Mouse (Mus musculus) thymus, postnatal 0 days (tissue): ENCODE measurements around the gene Scn5a. TPM values are rescaled to one million over a fixed set of nuclear protein-coding genes. Genes with fewer than 3 reads are reported as not detected.

Source experiments
- DNase-seq: peaks from one replicate; pipeline ENCODE4 v3.0.0-alpha.2; 2015; ENCODE audit warnings: low spot score
- polyA plus RNA-seq: library from polyadenylated mRNA; unstranded; fragments of >200 nt; fragmentation: Nextera tagmentation; extraction: Ambion mirVana; gene quantifications from 2 replicates; pipeline ENCODE4 v1.2.1, GENCODE M21; 2015

Scn5a gene
- polyA plus RNA-seq, 1 experiment from 2014 or later: 0.30 TPM

GRCm38 (mm10) chr9:119512993-119513392 lies 65.8 kb downstream of the Scn5a start:
- no peak for DNase-seq

GRCm38 (mm10) chr9:119510902-119511301 lies 67.9 kb downstream of the Scn5a start:
- no peak for DNase-seq

GRCm38 (mm10) chr9:119504981-119505658 lies 73.7 kb downstream of the Scn5a start:
- no peak for DNase-seq

- DNase-seq: no peak
Measured at GRCm38 (mm10) chr9:119503613-119504012, 75.2 kb downstream of the Scn5a start.

- no peak for DNase-seq
Measured at GRCm38 (mm10) chr9:119498885-119499284, 79.9 kb downstream of the Scn5a start.

GRCm38 (mm10) chr9:119498247-119498607 lies 80.6 kb downstream of the Scn5a start:
- no peak for DNase-seq

- no peak for DNase-seq
Measured at GRCm38 (mm10) chr9:119497546-119498246, 81.1 kb downstream of the Scn5a start.

- DNase-seq: no peak
Measured at GRCm38 (mm10) chr9:119496960-119497359, 81.9 kb downstream of the Scn5a start.

GRCm38 (mm10) chr9:119496354-119496753 lies 82.5 kb downstream of the Scn5a start:
- no peak for DNase-seq

- peak; percentile 20 for DNase-seq
Measured at GRCm38 (mm10) chr9:119484868-119485267, 93.9 kb downstream of the Scn5a start.

GRCm38 (mm10) chr9:119484420-119484819 lies 94.4 kb downstream of the Scn5a start:
- no peak for DNase-seq

GRCm38 (mm10) chr9:119483554-119484353 lies 95.1 kb downstream of the Scn5a start:
- peak; percentile 40 for DNase-seq

GRCm38 (mm10) chr9:119481612-119482011 lies 97.2 kb downstream of the Scn5a start:
- no peak for DNase-seq

GRCm38 (mm10) chr9:119479297-119479696 lies 99.5 kb downstream of the Scn5a start:
- DNase-seq: no peak

- no peak for DNase-seq
Measured at GRCm38 (mm10) chr9:119478345-119478744, 100.5 kb downstream of the Scn5a start.

- DNase-seq: no peak
Measured at GRCm38 (mm10) chr9:119477754-119478153, 101.1 kb downstream of the Scn5a start.

GRCm38 (mm10) chr9:119474717-119475611 lies 103.9 kb downstream of the Scn5a start:
- no peak for DNase-seq

- no peak for DNase-seq
Measured at GRCm38 (mm10) chr9:119473608-119474164, 105.1 kb downstream of the Scn5a start.

- DNase-seq: no peak
Measured at GRCm38 (mm10) chr9:119473011-119473410, 105.8 kb downstream of the Scn5a start.

GRCm38 (mm10) chr9:119472412-119472918 lies 106.4 kb downstream of the Scn5a start:
- no peak for DNase-seq
